Mouse (Mus musculus) bone marrow macrophage, adult 2 months (primary cell): ENCODE results near the gene Herpud2.

ENCODE experiments used
- CTCF ChIP-seq: IDR thresholded peaks from 2 replicates; pipeline ENCODE4 v1.5.1; 2012; ENCODE audit warnings: low read depth, mild to moderate bottlenecking, low read length, moderate library complexity
- POLR2A ChIP-seq: IDR thresholded peaks from 2 replicates; pipeline ENCODE4 v1.6.1; 2012; ENCODE audit warnings: mild to moderate bottlenecking, low read depth, low read length, borderline replicate concordance

DNA sequence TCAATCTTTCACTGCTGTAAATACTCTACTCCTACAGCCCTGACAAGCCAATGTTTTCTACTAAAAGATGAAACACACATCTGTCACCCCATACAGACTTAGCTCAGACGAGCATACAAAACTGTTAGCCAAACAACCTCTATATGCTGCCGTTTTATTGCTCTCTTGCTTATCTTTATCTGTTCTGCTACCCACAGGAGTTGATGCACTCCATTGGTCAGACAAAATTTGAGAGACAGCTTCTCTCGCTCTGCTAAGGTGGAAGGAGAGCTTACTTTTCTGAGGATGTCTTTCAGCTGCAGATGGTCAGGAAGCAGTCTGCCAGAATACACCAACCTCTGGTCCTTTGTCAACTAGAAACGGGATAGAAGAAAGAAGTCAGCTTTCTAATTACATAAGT lies 18.7 kb downstream of the Herpud2 start:
- TF ChIP-seq POLR2A (no peak), CTCF (no peak)
